Mouse (Mus musculus): ENCODE measurements around the gene Gatad2a. TPM values are rescaled to one million over a fixed set of nuclear protein-coding genes. Genes with fewer than 3 reads are reported as not detected.
"Not testable (repeated sequence)": the region's sequence is repeated elsewhere in the genome, so short reads cannot be mapped to it uniquely, and the experiment has no call there.

The Gatad2a gene
- polyA plus RNA-seq, 1 experiment from 2014 or later: 52.9 TPM

DNA sequence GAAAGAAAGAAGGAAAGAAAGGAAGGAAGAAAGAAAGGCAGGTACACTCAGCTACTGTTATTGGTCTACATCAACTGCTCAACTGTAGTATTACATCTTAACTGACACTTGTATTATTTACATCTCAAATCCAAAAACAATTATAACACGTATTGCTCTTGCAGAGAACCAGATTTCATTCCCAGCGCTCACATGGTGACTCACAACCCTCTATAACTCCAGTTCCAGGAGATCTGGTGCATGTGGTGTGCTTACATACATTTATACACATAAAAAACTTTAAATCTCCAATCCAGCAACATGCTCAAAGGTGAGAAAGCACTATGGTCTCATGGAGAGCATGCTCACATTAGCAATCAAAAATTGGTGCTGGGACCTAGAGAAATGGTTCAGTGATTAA is 4.0 kb upstream of the Gatad2a start:
- WGBS (ENCODE audit: insufficient replicate concordance): 93% methylated on average over 2 of the region's 2 CpGs
- ATAC-seq (replicated peaks; ENCODE audit: insufficient number of reproducible peaks, low FRiP score, low TSS enrichment): no peak
- no peaks in the 10 kb centered on the region for H3K36me3 ChIP-seq (ENCODE audit: control insufficient read depth, insufficient read depth, low read length)

DNA sequence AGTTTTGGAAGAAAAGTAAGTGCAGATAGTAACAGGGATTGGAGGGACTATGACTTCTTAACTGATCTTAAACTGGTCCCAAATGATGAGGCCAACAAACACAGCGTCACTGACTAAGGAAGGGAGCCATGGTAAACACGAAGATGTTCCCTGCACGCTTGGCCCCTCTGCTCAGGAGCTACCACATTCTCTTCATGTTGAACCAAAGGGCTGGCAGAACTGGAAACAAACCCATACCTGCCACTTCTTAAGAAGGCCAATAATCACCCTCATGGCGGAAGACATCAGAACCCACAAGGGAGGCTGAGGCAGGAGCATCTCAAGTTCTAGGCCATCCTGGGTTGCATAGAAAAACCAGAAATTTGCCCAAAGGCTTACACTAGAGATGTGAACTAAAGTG is 3.1 kb upstream of the Gatad2a start:
- WGBS (ENCODE audit: insufficient replicate concordance): 86% methylated on average over 4 of the region's 4 CpGs
- Histone ChIP-seq H3K27ac (ENCODE audit: low read depth, low read length) (no peak overlapping the region), H3K4me3 (ENCODE audit: low read depth, low read length) (no peak overlapping the region), H3K4me2 (no peak overlapping the region), H3K4me1 (ENCODE audit: control insufficient read depth, insufficient read depth, low read length) (peaks cover 12% of the 10 kb centered on the region), H3K9ac (ENCODE audit: low read depth, low read length) (no peak overlapping the region), H3K9me3 (replicated peaks; ENCODE audit: control insufficient read depth, low read length) (no peaks in the 10 kb centered on the region), H3K36me3 (ENCODE audit: control insufficient read depth, insufficient read depth, low read length) (no peaks in the 10 kb centered on the region), H3K27me3 (ENCODE audit: control insufficient read depth, insufficient read depth, low read length) (no peaks in the 10 kb centered on the region)
- ATAC-seq (replicated peaks; ENCODE audit: insufficient number of reproducible peaks, low FRiP score, low TSS enrichment): no peak

More for the DNA sequence above, 4.0 kb upstream of the Gatad2a start:
- Histone ChIP-seq H3K9me3 (replicated peaks; ENCODE audit: control insufficient read depth, low read length) (no peaks in the 10 kb centered on the region), H3K4me1 (ENCODE audit: control insufficient read depth, insufficient read depth, low read length) (peaks cover 8% of the 10 kb centered on the region), H3K4me2 (no peak overlapping the region), H3K27me3 (ENCODE audit: control insufficient read depth, insufficient read depth, low read length) (no peaks in the 10 kb centered on the region), H3K4me3 (ENCODE audit: low read depth, low read length) (no peak overlapping the region), H3K9ac (ENCODE audit: low read depth, low read length) (no peak overlapping the region), H3K27ac (ENCODE audit: low read depth, low read length) (no peak overlapping the region)

GRCm38 (mm10) chr8:69998706-69999105 is 2.5 kb upstream of the Gatad2a start:
- H3K4me2 ChIP-seq: no peak overlapping the region
- H3K27ac ChIP-seq (ENCODE audit: low read depth, low read length): no peak overlapping the region
- no peaks in the 10 kb centered on the region for H3K36me3 ChIP-seq (ENCODE audit: control insufficient read depth, insufficient read depth, low read length)
- ATAC-seq (replicated peaks; ENCODE audit: insufficient number of reproducible peaks, low FRiP score, low TSS enrichment): no peak
- H3K4me3 ChIP-seq (ENCODE audit: low read depth, low read length): no peak overlapping the region
- H3K27me3 ChIP-seq (ENCODE audit: control insufficient read depth, insufficient read depth, low read length): no peaks in the 10 kb centered on the region
- H3K9me3 ChIP-seq (replicated peaks; ENCODE audit: control insufficient read depth, low read length): no peaks in the 10 kb centered on the region
- 90% methylated on average over 3 of the region's 3 CpGs for WGBS (ENCODE audit: insufficient replicate concordance)
- no peak overlapping the region for H3K9ac ChIP-seq (ENCODE audit: low read depth, low read length)
- peaks cover 14% of the 10 kb centered on the region for H3K4me1 ChIP-seq (ENCODE audit: control insufficient read depth, insufficient read depth, low read length)

- Histone ChIP-seq H3K4me3 (ENCODE audit: low read depth, low read length) (peak overlapping the region; percentile 87), H3K4me2 (peak overlapping the region; percentile 95), H3K27ac (ENCODE audit: low read depth, low read length) (peak overlapping the region; percentile 93), H3K27me3 (ENCODE audit: control insufficient read depth, insufficient read depth, low read length) (no peaks in the 10 kb centered on the region), H3K4me1 (ENCODE audit: control insufficient read depth, insufficient read depth, low read length) (peaks cover 14% of the 10 kb centered on the region), H3K9me3 (replicated peaks; ENCODE audit: control insufficient read depth, low read length) (no peaks in the 10 kb centered on the region), H3K9ac (ENCODE audit: low read depth, low read length) (peak overlapping the region; percentile 90), H3K36me3 (ENCODE audit: control insufficient read depth, insufficient read depth, low read length) (no peaks in the 10 kb centered on the region)
- ATAC-seq (replicated peaks; ENCODE audit: insufficient number of reproducible peaks, low FRiP score, low TSS enrichment): no peak
- 3% methylated on average over 35 of the region's 35 CpGs for WGBS (ENCODE audit: insufficient replicate concordance)
These were observed 553 bp upstream of the Gatad2a start for GRCm38 (mm10) chr8:69996589-69997285.

DNA sequence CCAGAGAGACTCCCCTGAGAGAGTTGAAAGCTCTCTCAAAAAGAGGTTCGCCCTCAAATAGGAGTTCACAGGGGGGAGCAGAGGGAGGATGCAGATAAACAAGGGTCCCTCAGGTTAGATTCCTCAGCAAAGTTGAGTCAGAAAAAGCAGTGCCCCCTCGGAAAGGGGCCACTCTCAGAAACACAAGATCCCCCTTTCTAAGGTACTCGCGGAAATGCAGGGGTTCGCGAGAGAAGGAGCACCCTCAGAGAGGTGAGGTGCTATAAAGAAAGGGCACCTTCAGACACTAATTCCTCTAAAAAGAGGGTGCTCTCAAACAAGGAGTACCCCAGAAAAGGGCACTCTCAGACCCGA is 785 bp downstream of the Gatad2a start:
- Histone ChIP-seq H3K4me2 (peak overlapping the region; percentile 95), H3K27me3 (ENCODE audit: control insufficient read depth, insufficient read depth, low read length) (no peaks in the 10 kb centered on the region), H3K9ac (ENCODE audit: low read depth, low read length) (peak overlapping the region; percentile 90), H3K4me3 (ENCODE audit: low read depth, low read length) (peak overlapping the region; percentile 87), H3K36me3 (ENCODE audit: control insufficient read depth, insufficient read depth, low read length) (no peaks in the 10 kb centered on the region), H3K9me3 (replicated peaks; ENCODE audit: control insufficient read depth, low read length) (no peaks in the 10 kb centered on the region), H3K27ac (ENCODE audit: low read depth, low read length) (peak overlapping the region; percentile 94), H3K4me1 (ENCODE audit: control insufficient read depth, insufficient read depth, low read length) (peaks cover 10% of the 10 kb centered on the region)
- ATAC-seq (replicated peaks; ENCODE audit: insufficient number of reproducible peaks, low FRiP score, low TSS enrichment): no peak
- under 1% methylated on average over 7 of the region's 7 CpGs for WGBS (ENCODE audit: insufficient replicate concordance)

DNA sequence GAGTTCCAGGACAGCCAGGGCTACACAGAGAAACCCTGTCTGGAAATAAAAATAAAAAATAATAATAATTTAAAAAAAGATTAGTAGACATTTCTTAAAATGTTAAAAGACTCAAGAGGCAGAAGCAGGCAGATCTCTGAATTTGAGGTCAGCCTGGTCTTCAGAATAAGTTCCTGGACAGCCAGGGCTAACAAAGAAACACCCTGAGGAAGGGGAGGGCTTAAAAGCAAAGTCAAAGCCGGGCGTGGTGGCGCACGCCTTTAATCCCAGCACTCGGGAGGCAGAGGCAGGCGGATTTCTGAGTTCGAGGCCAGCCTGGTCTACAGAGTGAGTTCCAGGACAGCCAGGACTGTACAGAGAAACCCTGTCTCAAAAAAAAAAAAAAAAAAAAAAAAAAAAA is 7.2 kb downstream of the Gatad2a start:
- H3K27ac ChIP-seq (ENCODE audit: low read depth, low read length); ATAC-seq (replicated peaks; ENCODE audit: insufficient number of reproducible peaks, low FRiP score, low TSS enrichment): not testable (repeated sequence)
- WGBS (ENCODE audit: insufficient replicate concordance): 85% methylated on average over 5 of the region's 7 CpGs

GRCm38 (mm10) chr8:69987744-69988143 is 8.4 kb downstream of the Gatad2a start:
- Histone ChIP-seq H3K4me3 (ENCODE audit: low read depth, low read length) (no peak overlapping the region), H3K4me1 (ENCODE audit: control insufficient read depth, insufficient read depth, low read length) (no peaks in the 10 kb centered on the region)
- no peak for ATAC-seq (replicated peaks; ENCODE audit: insufficient number of reproducible peaks, low FRiP score, low TSS enrichment)

More for the DNA sequence above, 7.2 kb downstream of the Gatad2a start:
- H3K36me3 ChIP-seq (ENCODE audit: control insufficient read depth, insufficient read depth, low read length); H3K9me3 ChIP-seq (replicated peaks; ENCODE audit: control insufficient read depth, low read length); H3K9ac ChIP-seq (ENCODE audit: low read depth, low read length); H3K27me3 ChIP-seq (ENCODE audit: control insufficient read depth, insufficient read depth, low read length); H3K4me1 ChIP-seq (ENCODE audit: control insufficient read depth, insufficient read depth, low read length); H3K4me3 ChIP-seq (ENCODE audit: low read depth, low read length); H3K4me2 ChIP-seq: not testable (repeated sequence)

DNA sequence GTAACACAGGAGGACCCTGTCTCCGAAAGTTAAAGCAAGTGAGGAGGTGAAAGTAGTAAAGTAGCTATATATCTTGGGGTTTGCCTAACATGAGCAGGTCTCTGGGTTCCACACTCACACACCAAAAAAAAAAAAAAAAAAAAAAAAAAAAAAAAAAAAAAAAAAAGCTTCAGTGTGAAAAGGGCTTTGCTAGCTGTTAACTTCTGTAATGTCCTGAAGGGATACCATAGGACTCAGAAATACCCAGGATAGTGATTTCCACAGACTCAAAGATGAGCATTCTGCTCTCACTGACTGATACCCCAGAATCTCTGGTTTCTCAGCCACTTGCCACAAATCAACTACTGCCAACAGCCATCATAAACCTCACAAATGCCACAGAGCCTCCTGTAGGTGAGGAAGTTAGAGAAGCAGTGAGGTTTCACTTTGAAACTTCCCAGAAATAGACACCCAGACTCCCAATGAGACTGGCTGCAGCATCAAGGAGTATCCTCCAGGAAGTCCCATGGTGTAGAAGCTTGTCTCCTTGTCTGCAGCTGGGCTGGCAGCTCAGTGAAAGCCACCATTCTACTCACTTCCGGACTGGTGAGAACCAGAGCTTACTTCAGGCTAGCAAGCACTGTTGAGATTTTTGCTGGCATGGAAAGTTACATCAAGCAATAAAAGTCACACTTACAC is 11.2 kb downstream of the Gatad2a start:
- ATAC-seq (replicated peaks; ENCODE audit: insufficient number of reproducible peaks, low FRiP score, low TSS enrichment): no peak
- Histone ChIP-seq H3K36me3 (ENCODE audit: control insufficient read depth, insufficient read depth, low read length) (no peaks in the 10 kb centered on the region), H3K27me3 (ENCODE audit: control insufficient read depth, insufficient read depth, low read length) (no peaks in the 10 kb centered on the region), H3K27ac (ENCODE audit: low read depth, low read length) (no peak overlapping the region), H3K9me3 (replicated peaks; ENCODE audit: control insufficient read depth, low read length) (no peaks in the 10 kb centered on the region), H3K4me3 (ENCODE audit: low read depth, low read length) (no peak overlapping the region), H3K4me2 (no peak overlapping the region), H3K9ac (ENCODE audit: low read depth, low read length) (no peak overlapping the region), H3K4me1 (ENCODE audit: control insufficient read depth, insufficient read depth, low read length) (no peaks in the 10 kb centered on the region)
- WGBS (ENCODE audit: insufficient replicate concordance): 74% methylated on average over 2 of the region's 2 CpGs

More at GRCm38 (mm10) chr8:69987744-69988143, 8.4 kb downstream of the Gatad2a start:
- Histone ChIP-seq H3K4me2 (no peak overlapping the region), H3K36me3 (ENCODE audit: control insufficient read depth, insufficient read depth, low read length) (no peaks in the 10 kb centered on the region), H3K27me3 (ENCODE audit: control insufficient read depth, insufficient read depth, low read length) (no peaks in the 10 kb centered on the region), H3K27ac (ENCODE audit: low read depth, low read length) (no peak overlapping the region), H3K9ac (ENCODE audit: low read depth, low read length) (no peak overlapping the region), H3K9me3 (replicated peaks; ENCODE audit: control insufficient read depth, low read length) (no peaks in the 10 kb centered on the region)

- no peak overlapping the region for H3K27ac ChIP-seq (ENCODE audit: low read depth, low read length)
- no peaks in the 10 kb centered on the region for H3K4me1 ChIP-seq (ENCODE audit: control insufficient read depth, insufficient read depth, low read length)
- H3K4me3 ChIP-seq (ENCODE audit: low read depth, low read length): no peak overlapping the region
- no peak for ATAC-seq (replicated peaks; ENCODE audit: insufficient number of reproducible peaks, low FRiP score, low TSS enrichment)
- no peak overlapping the region for H3K4me2 ChIP-seq
- 88% methylated on average over 4 of the region's 4 CpGs for whole genome bisulfite sequencing (ENCODE audit: insufficient replicate concordance)
- H3K9me3 ChIP-seq (replicated peaks; ENCODE audit: control insufficient read depth, low read length): no peaks in the 10 kb centered on the region
- H3K36me3 ChIP-seq (ENCODE audit: control insufficient read depth, insufficient read depth, low read length): no peaks in the 10 kb centered on the region
- no peaks in the 10 kb centered on the region for H3K27me3 ChIP-seq (ENCODE audit: control insufficient read depth, insufficient read depth, low read length)
- no peak overlapping the region for H3K9ac ChIP-seq (ENCODE audit: low read depth, low read length)
These were observed 17.7 kb downstream of the Gatad2a start for GRCm38 (mm10) chr8:69978456-69978855.

All from heart, embryonic 11.5 days (tissue).